Mouse (Mus musculus): ENCODE measurements at regions not wholly inside any gene's neighbourhood (a gene's known extent, or its start where the extent isn't known, plus 50 kb on each side); places are given as distances from the start of the nearest gene placed in this dataset.
A peak's percentile ranks its signal among the peaks of the same experiment; 100 is the strongest.

DNA sequence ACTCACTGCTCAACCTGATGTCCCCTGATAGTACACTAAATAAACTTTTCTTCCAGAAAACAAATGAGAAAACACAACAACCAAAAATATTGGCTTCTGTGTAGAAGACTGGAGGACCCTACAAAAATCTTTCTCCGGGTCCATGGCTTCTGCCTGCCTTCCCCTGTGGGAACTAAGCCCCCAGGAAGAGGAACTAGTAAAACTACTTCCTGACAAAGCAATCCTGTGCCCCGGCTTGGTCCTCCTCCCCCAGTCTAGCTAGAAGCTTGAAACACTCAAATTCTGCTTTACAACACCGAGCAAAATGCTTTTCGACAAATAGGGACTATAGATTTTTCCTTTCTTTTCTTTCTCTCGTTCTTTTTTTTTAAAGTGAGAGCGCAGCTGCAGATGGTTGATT, 51.3 kb upstream of the Mki67 start:
- peak; percentile 56; the same call in 1 of the 2 replicates for ATAC-seq (replicated peaks; ENCODE audit: poor library complexity, severe bottlenecking)

DNA sequence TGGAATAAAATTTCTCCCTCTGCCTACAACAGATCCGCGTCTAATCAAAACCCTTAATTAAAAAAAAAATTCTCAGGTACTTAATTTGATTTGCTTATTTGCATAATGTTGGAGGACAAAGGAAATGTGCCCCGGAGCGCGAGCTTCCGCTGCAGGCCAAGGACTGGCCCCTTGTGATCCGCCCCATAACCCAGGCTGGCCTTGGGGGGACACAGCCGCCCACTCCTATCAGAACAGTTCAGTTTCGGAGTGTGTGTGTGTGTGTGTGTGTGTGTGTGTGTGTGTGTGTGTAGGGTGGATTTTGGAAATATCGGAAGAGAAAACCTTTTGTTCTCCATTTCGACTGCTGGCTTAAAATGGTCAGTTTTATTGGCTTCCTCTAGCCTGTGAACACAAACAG, 51.9 kb upstream of the Mki67 start:
- ATAC-seq (replicated peaks; ENCODE audit: poor library complexity, severe bottlenecking) = no peak

DNA sequence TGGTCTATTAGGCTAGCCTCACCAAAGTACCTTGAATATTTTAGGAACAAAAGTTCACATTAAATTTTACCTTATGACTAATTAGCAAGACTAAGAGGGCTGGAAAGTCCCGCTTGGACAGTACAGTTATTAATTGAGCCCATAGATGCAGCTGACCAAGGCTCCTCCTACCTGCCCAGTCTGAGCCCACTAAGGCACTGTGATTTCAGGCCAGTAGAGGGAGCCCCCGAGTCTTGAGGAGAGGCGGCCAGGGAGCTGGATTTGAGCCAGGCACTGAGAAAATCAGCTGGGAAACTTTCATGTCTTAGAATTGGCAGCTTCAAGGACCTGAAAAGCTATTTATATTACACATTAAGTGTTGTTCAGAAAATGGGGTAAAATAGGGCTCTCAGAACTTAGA, 52.4 kb upstream of the Mki67 start:
- peak; percentile 91 for ATAC-seq (replicated peaks; ENCODE audit: poor library complexity, severe bottlenecking)

DNA sequence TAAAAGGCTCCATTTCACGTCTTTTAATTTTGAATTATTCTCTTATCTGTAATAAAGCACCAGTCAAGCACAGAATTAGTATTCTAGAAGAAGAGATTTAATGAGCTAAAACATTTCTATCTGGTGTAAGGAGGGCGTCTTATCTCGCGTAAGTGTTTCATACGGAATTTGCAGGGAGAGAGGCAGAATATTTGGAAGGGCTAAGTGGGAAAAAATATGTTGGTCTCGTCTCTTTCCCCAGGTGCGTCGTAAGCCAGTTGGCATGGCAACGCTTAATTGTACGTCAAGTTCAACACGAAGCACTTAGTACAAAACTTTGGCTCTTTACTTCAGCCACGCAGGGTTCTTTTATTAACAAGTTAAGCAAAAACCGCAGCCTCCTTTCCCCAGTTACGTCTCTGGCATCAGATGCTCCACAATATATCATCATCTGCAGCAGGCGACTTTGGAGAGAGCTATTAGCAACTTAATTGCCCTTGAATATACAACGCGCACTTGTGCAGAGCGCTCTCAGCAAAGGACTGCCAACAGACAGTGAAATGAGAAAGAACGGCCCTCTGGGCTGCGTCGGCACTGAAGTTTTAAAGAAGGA, 53.0 kb upstream of the Mki67 start:
- no peak for ATAC-seq (replicated peaks; ENCODE audit: poor library complexity, severe bottlenecking)

- ATAC-seq (replicated peaks; ENCODE audit: poor library complexity, severe bottlenecking) = no peak
Observed at GRCm38 (mm10) chr7:135770051-135770450, 53.9 kb upstream of the Mki67 start.

DNA sequence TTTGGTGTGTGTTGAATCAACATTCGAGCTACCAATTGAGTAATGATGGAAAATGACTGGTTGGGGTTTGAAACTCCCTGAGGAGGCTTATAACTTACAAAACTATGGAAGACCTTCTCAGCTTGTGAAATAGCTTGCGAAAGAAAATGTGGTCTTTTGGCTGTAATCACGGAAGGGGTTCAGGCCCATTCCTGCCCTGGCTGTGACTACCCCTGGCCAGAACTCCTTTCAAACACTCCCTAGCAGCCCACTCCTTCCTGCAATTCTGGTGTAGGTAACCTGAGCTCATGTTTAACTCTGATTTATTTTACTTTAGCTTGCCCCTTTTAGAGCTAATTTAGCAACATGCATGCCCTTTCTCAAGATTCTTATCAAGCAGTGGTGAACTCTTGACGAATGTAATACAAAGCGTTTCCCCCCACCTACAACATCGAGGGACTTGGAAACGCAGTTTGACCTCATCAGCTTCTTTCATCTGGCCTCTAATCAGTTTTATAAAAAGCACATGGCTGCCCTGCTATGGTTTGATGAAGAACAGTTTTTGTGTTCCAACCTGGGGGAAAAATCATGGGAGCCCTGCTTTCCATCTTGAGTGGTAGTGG, 59.8 kb upstream of the Mki67 start:
- peak; percentile 81 for ATAC-seq (replicated peaks; ENCODE audit: poor library complexity, severe bottlenecking)

- ATAC-seq (replicated peaks; ENCODE audit: poor library complexity, severe bottlenecking) = no peak
Observed at GRCm38 (mm10) chr7:135790167-135790566, 74.0 kb upstream of the Mki67 start.

DNA sequence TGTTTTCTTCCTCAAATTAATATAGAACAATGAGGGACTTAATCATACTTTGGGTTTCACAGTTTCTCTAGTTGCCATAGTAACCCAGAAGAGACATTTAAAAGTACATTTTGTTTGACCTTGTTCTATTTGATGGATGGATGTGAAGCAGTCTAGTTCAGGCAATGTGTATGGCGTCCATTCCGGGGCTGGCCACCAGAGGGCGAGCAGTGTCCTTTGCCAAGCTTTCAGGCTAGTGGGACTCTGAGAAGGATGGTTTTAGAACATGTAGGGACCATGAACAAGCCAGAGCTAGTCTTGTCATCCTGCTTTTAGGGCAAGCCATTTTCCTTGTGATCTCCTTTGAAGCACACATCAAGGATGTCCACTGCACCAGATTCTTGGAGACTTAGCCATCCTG, 74.8 kb upstream of the Mki67 start:
- peak; percentile 64 for ATAC-seq (replicated peaks; ENCODE audit: poor library complexity, severe bottlenecking)

- ATAC-seq (replicated peaks; ENCODE audit: poor library complexity, severe bottlenecking) = 0 out of 2 replicates have a peak, but pooled peaks have one; percentile 17
Observed at GRCm38 (mm10) chr7:135791953-135792690, 76.0 kb upstream of the Mki67 start.

GRCm38 (mm10) chr7:135792918-135793317, 76.8 kb upstream of the Mki67 start:
- ATAC-seq (replicated peaks; ENCODE audit: poor library complexity, severe bottlenecking) = peak; percentile 81

DNA sequence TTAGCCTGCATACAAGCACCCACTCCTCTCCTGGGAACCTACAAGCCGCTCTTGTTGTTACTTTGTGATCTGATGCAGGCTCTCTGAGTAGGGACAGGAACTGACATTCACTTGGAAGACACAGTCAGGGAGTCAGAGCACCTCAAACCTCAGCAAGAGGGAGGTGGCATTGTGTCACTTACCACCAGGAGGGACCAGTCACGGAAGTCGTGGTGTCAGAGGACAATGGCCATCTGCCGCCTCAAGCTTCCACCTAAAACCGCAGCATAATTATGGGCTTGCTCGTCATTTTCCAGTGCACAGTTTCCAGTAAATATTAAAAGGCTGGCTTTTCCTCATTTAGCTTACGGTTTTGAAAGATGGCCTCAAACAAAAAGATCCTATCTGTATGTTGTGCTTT, 78.1 kb upstream of the Mki67 start:
- peak; percentile 74 for ATAC-seq (replicated peaks; ENCODE audit: poor library complexity, severe bottlenecking)

DNA sequence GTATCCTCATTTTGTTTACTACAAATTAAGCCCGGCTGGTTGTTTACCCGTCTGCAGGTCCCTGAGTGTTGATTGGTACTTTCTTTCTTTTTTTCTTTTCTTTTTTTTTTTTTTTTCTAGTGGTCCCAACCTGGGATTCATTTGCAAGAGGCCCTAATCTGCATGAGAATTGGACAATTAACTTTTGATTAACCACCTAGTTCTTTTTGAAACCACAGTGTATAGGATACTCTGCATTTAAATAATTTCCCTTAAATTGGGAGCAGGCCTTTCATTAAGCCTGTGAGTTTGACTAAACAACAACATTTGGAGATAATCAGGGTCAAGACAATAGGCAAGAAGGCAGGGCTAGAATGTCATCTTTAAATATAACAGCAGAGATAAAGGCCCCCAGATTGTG, 78.5 kb upstream of the Mki67 start:
- ATAC-seq (replicated peaks; ENCODE audit: poor library complexity, severe bottlenecking) = no peak

GRCm38 (mm10) chr7:135798441-135798840, 82.3 kb upstream of the Mki67 start:
- ATAC-seq (replicated peaks; ENCODE audit: poor library complexity, severe bottlenecking) = no peak

DNA sequence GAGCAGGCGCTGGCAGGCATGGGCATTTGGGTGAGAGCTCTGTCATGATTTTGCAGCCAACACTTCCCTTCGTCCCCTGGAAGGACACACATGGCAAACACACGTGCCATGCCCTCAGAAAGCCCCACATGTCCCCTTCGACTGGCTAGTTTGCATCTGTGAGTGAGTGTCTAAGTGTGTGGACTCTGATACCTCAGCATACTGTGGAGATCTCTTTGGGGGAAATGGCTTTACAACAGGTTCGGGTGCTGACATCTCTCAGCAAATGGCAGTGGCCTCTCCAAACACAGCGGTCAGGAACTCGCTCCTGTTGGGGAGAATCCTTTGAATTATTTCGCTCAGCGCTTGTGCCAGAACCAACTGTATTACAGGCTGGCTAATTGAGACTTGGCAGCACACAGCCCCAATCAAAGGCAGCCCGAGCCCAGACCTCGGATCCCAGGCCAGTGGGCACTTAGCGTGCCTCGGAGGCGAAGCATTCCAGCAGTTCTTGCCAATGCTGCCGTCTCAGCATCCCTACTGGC, 86.5 kb upstream of the Mki67 start:
- ATAC-seq (replicated peaks; ENCODE audit: poor library complexity, severe bottlenecking) = no peak

GRCm38 (mm10) chr7:135804730-135805129, 88.6 kb upstream of the Mki67 start:
- ATAC-seq (replicated peaks; ENCODE audit: poor library complexity, severe bottlenecking) = peak; percentile 61

- ATAC-seq (replicated peaks; ENCODE audit: poor library complexity, severe bottlenecking) = peak; percentile 42
Observed at GRCm38 (mm10) chr7:135806139-135806538, 90.0 kb upstream of the Mki67 start.

DNA sequence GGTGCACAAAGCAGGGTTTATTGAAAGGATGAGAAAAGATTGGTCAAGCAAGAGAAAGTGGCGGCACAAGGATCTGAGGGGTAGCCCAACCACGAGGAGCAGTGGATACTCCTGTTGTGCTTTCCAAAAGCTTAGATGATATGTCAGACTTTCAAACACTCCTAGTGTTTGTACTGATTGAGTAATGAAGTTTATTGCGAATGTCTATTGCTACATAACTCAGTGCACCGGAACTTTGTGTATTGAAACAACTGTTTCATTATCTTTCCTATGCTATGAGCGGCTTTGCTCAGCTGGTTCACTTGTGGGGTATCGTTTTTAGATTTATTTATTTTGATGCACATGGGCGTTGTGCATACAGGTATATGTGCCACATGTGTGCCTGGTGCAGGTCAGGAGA, 90.5 kb upstream of the Mki67 start:
- ATAC-seq (replicated peaks; ENCODE audit: poor library complexity, severe bottlenecking) = peak; percentile 69

GRCm38 (mm10) chr7:135809167-135809566, 93.0 kb upstream of the Mki67 start:
- ATAC-seq (replicated peaks; ENCODE audit: poor library complexity, severe bottlenecking) = peak; percentile 47

DNA sequence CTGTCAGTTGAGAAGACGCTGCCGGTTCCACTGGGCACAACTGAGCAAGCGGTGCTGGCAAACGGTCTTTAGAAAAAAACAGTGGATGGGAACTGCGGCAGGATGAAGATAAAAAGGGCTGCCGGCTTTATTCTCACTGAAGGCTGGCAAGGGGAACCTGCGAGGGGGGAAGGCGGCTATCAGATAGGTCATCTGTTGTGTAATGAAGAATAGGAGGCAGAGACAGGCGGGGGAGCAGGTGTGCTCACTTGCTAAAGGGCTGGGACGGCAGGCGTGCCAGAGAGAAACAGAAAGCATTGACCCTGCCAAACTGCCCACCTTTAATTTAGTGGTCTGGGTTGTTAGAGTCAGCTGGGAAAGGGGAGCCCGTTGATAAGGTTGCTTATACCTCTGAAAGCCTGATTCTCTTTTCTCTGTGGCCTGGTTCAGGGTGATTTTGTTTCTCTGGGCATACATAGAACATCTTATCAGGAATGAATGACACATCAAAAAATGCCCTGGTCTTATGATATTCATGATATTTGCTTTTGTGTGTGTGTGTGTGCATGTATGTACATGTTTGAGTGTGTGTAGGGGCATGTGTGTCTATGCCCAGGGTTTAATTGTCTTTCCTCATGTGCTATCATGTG, 93.7 kb upstream of the Mki67 start:
- peak; percentile 42 for ATAC-seq (replicated peaks; ENCODE audit: poor library complexity, severe bottlenecking)

DNA sequence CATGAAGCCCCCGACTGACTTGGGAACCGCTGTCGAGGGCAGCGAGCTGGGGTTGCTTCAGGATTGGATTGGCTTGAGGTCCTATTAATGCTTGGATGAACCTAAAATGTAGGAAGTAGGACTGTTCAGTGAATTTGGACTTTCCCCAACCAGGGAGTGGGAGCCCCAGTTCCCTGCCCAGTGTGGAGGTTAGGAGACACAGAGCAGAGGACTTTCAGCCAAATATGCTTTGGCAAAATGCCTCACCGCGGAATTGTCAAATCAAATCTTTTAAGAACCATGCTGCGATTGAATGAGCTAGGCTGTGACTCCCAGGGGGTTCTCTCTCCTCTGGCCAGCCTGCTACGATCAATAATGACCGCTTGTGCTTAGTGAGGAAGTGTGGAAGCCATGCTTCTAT, 94.8 kb upstream of the Mki67 start:
- ATAC-seq (replicated peaks; ENCODE audit: poor library complexity, severe bottlenecking) = no peak

- ATAC-seq (replicated peaks; ENCODE audit: poor library complexity, severe bottlenecking) = no peak
Observed at GRCm38 (mm10) chr7:135813616-135814015, 97.5 kb upstream of the Mki67 start.

Measured in granulocyte monocyte progenitor cell, adult 5-6 weeks (primary cell).